Mouse (Mus musculus): ENCODE measurements around the gene Med8. TPM values are rescaled to one million over a fixed set of nuclear protein-coding genes. Genes with fewer than 3 reads are reported as not detected.

Med8 gene
- polyA plus RNA-seq, 1 experiment from 2014 or later: 70.6 TPM

DNA sequence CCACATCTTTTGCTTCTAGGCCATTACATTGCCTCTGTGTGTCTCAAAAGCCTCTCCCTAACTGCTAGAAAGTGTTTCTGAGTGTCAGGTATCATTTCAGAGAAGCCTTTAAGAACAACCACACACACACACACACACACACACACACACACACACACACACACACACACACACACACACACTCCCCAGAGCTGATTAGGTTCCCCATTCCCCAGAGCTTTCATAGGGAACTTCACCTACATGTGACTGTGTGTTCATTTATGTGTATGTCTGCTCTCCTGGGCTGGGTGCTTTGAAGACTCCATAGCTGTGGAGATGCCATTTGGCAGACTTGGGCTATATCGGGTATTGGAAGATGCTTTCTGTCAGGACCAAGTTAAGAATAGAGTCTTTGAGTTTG, 16.2 kb downstream of the Med8 start:
- ATAC-seq (replicated peaks; ENCODE audit: extremely low read depth, insufficient read depth, low FRiP score): no peak
- 72% methylated on average over 1 of the region's 1 CpGs for WGBS
- Histone ChIP-seq H3K4me2 (ENCODE audit: low read depth, low read length) (no peak overlapping the region), H3K9ac (ENCODE audit: low read length) (no peak overlapping the region), H3K27me3 (ENCODE audit: control insufficient read depth, insufficient read depth, low read length) (no peaks in the 10 kb centered on the region), H3K4me1 (ENCODE audit: control insufficient read depth, insufficient read depth, low read length) (peaks cover 22% of the 10 kb centered on the region), H3K27ac (ENCODE audit: low read length) (no peak overlapping the region), H3K4me3 (ENCODE audit: low read length) (no peak overlapping the region), H3K36me3 (ENCODE audit: control insufficient read depth, insufficient read depth) (peaks cover 3% of the 10 kb centered on the region; the same call in 1 of the 2 replicates), H3K9me3 (replicated peaks; ENCODE audit: control insufficient read depth, low read length) (no peaks in the 10 kb centered on the region)

DNA sequence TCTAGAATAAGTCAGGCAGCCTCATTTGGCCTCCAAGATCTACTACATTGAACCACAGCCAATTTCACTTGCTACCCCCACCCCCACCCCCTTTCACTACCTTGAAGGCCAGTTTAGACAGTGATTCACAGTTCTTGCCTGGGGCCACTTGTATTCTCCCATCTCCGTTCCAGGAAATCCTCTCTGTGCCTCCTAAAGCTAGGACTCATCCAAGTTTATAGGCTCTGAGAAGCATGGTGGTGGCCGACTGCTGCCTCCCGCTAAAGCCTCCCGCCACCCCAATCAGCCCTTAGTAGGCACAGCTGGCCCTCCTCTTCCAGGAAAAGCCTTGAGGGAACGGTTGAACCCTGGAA, 18.3 kb downstream of the Med8 start:
- peak overlapping the region; percentile 97 for H3K4me2 ChIP-seq (ENCODE audit: low read depth, low read length)
- peaks cover 22% of the 10 kb centered on the region for H3K4me1 ChIP-seq (ENCODE audit: control insufficient read depth, insufficient read depth, low read length)
- no peak; the same call in 1 of the 2 replicates for ATAC-seq (replicated peaks; ENCODE audit: extremely low read depth, insufficient read depth, low FRiP score)
- H3K27me3 ChIP-seq (ENCODE audit: control insufficient read depth, insufficient read depth, low read length): no peaks in the 10 kb centered on the region
- peaks cover 22% of the 10 kb centered on the region for H3K36me3 ChIP-seq (ENCODE audit: control insufficient read depth, insufficient read depth)
- peak overlapping the region; percentile 91 for H3K4me3 ChIP-seq (ENCODE audit: low read length)
- peak overlapping the region; percentile 89 for H3K27ac ChIP-seq (ENCODE audit: low read length)
- H3K9me3 ChIP-seq (replicated peaks; ENCODE audit: control insufficient read depth, low read length): no peaks in the 10 kb centered on the region
- H3K9ac ChIP-seq (ENCODE audit: low read length): peak overlapping the region; percentile 95
- WGBS: 3% methylated on average over 5 of the region's 5 CpGs

DNA sequence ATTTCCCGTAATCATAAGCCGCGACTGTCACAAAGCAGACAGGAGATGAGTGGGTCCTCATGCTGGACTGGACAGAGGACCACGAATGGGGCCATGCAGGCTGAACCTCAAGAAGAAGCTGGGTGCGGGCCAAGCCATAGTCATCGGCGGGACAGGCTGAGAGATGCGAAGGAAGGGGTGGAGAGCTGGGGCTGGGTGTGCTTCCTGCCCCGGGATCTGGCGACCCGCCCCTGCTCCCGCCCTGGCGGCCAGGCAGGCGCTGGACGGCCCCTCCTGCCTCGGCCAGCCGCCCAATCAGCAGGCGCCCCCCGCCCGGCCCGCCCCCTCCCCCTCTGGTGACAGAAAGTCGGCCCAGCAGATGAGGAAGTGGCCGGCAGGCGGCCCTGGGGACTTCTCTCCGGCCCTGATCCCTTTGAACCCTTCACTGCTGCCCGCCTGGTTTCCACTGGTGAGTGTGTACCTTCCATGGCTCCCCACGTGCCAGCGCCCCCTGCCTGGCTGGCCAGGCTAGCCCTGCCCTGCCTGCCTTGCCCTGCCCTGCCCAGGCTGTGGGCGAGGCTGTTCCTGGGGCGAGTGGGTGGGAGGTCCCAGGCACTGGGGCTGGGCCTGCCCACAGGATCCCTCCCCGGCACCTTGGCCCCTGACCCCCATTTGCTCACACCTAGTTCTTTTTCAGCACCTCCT, 18.8 kb downstream of the Med8 start, which contains the start of gene Elovl1:
Elovl1 (plus strand) TSS at position 326 of the 684 bp plus-strand sequence.
- Histone ChIP-seq H3K27ac (ENCODE audit: low read length) (peak within 1 kb of the TSS; percentile 89), H3K4me3 (ENCODE audit: low read length) (peak within 1 kb of the TSS; percentile 91), H3K9ac (ENCODE audit: low read length) (peak within 1 kb of the TSS; percentile 95), H3K36me3 (ENCODE audit: control insufficient read depth, insufficient read depth) (peaks cover 27% of the 10 kb centered on the region), H3K4me2 (ENCODE audit: low read depth, low read length) (peak within 1 kb of the TSS; percentile 97), H3K9me3 (replicated peaks; ENCODE audit: control insufficient read depth, low read length) (no peaks in the 10 kb centered on the region), H3K4me1 (ENCODE audit: control insufficient read depth, insufficient read depth, low read length) (peaks cover 22% of the 10 kb centered on the region), H3K27me3 (ENCODE audit: control insufficient read depth, insufficient read depth, low read length) (no peaks in the 10 kb centered on the region)
- peak; percentile 97 for ATAC-seq (replicated peaks; ENCODE audit: extremely low read depth, insufficient read depth, low FRiP score)
- WGBS: under 1% methylated on average over 24 of the region's 31 CpGs

DNA sequence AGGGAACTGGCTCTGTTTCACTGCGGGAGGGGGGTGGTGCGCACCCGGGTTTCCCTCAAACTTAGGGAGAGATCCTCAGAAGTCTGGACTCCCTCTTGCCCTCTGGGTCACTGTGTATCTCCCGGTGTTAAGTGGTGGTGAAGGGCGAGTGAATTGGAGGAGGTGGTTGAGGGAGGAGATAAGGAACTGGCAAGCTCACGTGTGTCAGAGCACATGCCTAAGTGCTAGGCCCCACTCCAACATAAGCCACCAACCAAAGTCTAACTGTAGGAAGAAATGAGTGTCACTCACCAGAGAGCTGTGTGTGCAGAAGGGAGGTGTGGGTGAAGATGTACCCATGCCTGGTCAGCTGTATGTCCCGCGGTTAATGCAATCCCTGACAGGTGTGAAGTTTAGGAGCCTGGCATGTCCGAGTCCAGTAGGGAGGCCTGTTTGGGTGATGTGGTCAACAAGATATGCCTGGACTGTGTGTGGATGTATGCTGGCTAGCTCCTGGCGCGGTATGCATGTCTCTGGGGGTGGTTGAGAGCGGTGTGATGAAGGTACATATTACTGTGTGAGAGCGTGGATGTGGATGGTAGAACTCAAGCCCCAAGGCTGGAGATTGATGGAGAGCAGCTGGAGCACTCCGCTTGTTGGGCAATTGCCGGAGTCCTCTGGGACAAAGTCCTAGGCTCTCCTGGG, 19.5 kb downstream of the Med8 start:
- H3K4me3 ChIP-seq (ENCODE audit: low read length): peak overlapping the region; percentile 91
- H3K4me1 ChIP-seq (ENCODE audit: control insufficient read depth, insufficient read depth, low read length): peaks cover 25% of the 10 kb centered on the region
- H3K36me3 ChIP-seq (ENCODE audit: control insufficient read depth, insufficient read depth): peaks cover 35% of the 10 kb centered on the region
- ATAC-seq (replicated peaks; ENCODE audit: extremely low read depth, insufficient read depth, low FRiP score): peak; percentile 20; the same call in 1 of the 2 replicates
- peak overlapping the region; percentile 97 for H3K4me2 ChIP-seq (ENCODE audit: low read depth, low read length)
- no peaks in the 10 kb centered on the region for H3K9me3 ChIP-seq (replicated peaks; ENCODE audit: control insufficient read depth, low read length)
- peak overlapping the region; percentile 95 for H3K9ac ChIP-seq (ENCODE audit: low read length)
- peak overlapping the region; percentile 89 for H3K27ac ChIP-seq (ENCODE audit: low read length)
- 27% methylated on average over 15 of the region's 15 CpGs for WGBS
- no peaks in the 10 kb centered on the region for H3K27me3 ChIP-seq (ENCODE audit: control insufficient read depth, insufficient read depth, low read length)

DNA sequence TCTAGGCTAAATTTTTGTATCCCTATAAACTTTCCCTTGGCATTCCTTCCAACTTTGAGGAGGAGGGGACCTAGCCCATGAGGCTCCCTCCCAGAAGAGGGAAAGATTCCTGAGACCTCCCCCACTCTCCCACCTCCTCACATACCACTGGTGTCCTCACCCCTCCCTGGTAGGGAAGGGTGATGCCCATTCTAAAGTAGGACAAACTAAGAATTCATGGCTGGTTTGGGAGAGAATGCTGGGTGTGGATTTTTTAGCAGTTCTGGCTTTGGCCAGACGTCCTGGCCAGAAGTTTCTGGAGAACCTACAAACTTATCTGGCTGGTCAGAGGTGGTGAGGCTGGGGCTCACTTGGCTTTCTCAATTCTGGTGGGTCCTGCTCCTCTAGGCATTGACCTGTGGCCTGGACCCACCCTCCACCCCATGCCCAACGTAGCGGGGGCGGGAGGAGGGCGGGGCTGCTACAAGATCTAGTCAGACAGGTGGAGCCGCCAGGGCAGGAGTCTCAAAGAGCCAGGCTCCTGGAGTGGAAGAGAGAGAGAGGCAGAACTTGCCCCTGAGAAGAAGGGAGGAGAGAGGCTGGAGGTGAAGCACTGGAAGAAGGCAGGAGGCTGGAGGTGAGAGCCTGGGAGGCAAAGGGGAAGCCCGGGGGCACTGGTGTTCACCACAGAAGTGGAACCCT, 20.2 kb downstream of the Med8 start:
- H3K9me3 ChIP-seq (replicated peaks; ENCODE audit: control insufficient read depth, low read length): no peaks in the 10 kb centered on the region
- H3K36me3 ChIP-seq (ENCODE audit: control insufficient read depth, insufficient read depth): peaks cover 41% of the 10 kb centered on the region
- H3K4me1 ChIP-seq (ENCODE audit: control insufficient read depth, insufficient read depth, low read length): peaks cover 29% of the 10 kb centered on the region
- peak overlapping the region; percentile 91 for H3K4me3 ChIP-seq (ENCODE audit: low read length)
- peak overlapping the region; percentile 89; the same call in 1 of the 2 replicates for H3K27ac ChIP-seq (ENCODE audit: low read length)
- WGBS: 48% methylated on average over 7 of the region's 7 CpGs
- ATAC-seq (replicated peaks; ENCODE audit: extremely low read depth, insufficient read depth, low FRiP score): no peak
- peak overlapping the region; percentile 97 for H3K4me2 ChIP-seq (ENCODE audit: low read depth, low read length)
- no peaks in the 10 kb centered on the region for H3K27me3 ChIP-seq (ENCODE audit: control insufficient read depth, insufficient read depth, low read length)
- peak overlapping the region; percentile 6; the same call in 1 of the 2 replicates for H3K9ac ChIP-seq (ENCODE audit: low read length)

- Histone ChIP-seq H3K9me3 (replicated peaks; ENCODE audit: control insufficient read depth, low read length) (no peaks in the 10 kb centered on the region), H3K27me3 (ENCODE audit: control insufficient read depth, insufficient read depth, low read length) (no peaks in the 10 kb centered on the region), H3K4me2 (ENCODE audit: low read depth, low read length) (no peak overlapping the region), H3K36me3 (ENCODE audit: control insufficient read depth, insufficient read depth) (peaks cover 47% of the 10 kb centered on the region), H3K4me3 (ENCODE audit: low read length) (no peak overlapping the region), H3K27ac (ENCODE audit: low read length) (no peak overlapping the region), H3K9ac (ENCODE audit: low read length) (no peak overlapping the region), H3K4me1 (ENCODE audit: control insufficient read depth, insufficient read depth, low read length) (peaks cover 45% of the 10 kb centered on the region)
- WGBS: 85% methylated on average over 8 of the region's 8 CpGs
- no peak for ATAC-seq (replicated peaks; ENCODE audit: extremely low read depth, insufficient read depth, low FRiP score)
Measured at GRCm38 (mm10) chr4:118432332-118432731, 23.2 kb downstream of the Med8 start.

- no peaks in the 10 kb centered on the region for H3K9me3 ChIP-seq (replicated peaks; ENCODE audit: control insufficient read depth, low read length)
- peak within 1 kb of the TSS; percentile 97 for H3K4me2 ChIP-seq (ENCODE audit: low read depth, low read length)
- peaks cover 28% of the 10 kb centered on the region for H3K4me1 ChIP-seq (ENCODE audit: control insufficient read depth, insufficient read depth, low read length)
- H3K9ac ChIP-seq (ENCODE audit: low read length): peak within 1 kb of the TSS; percentile 87
- ATAC-seq (replicated peaks; ENCODE audit: extremely low read depth, insufficient read depth, low FRiP score): peak; percentile 94
- no peaks in the 10 kb centered on the region for H3K27me3 ChIP-seq (ENCODE audit: control insufficient read depth, insufficient read depth, low read length)
- WGBS: under 1% methylated on average over 67 of the region's 67 CpGs
- peaks cover 29% of the 10 kb centered on the region for H3K36me3 ChIP-seq (ENCODE audit: control insufficient read depth, insufficient read depth)
- peak within 1 kb of the TSS; percentile 95 for H3K27ac ChIP-seq (ENCODE audit: low read length)
- peak within 1 kb of the TSS; percentile 70 for H3K4me3 ChIP-seq (ENCODE audit: low read length)
Measured at GRCm38 (mm10) chr4:118436820-118437603, 27.9 kb downstream of the Med8 start, which contains the start of gene Cdc20. Cdc20 (minus strand) TSS chr4:118437352.

- H3K36me3 ChIP-seq (ENCODE audit: control insufficient read depth, insufficient read depth): peaks cover 21% of the 10 kb centered on the region
- peaks cover 28% of the 10 kb centered on the region for H3K4me1 ChIP-seq (ENCODE audit: control insufficient read depth, insufficient read depth, low read length)
- H3K27me3 ChIP-seq (ENCODE audit: control insufficient read depth, insufficient read depth, low read length): no peaks in the 10 kb centered on the region
- H3K9me3 ChIP-seq (replicated peaks; ENCODE audit: control insufficient read depth, low read length): no peaks in the 10 kb centered on the region
- peak; percentile 50 for ATAC-seq (replicated peaks; ENCODE audit: extremely low read depth, insufficient read depth, low FRiP score)
- peak overlapping the region; percentile 95 for H3K27ac ChIP-seq (ENCODE audit: low read length)
- peak overlapping the region; percentile 70 for H3K4me3 ChIP-seq (ENCODE audit: low read length)
- 7% methylated on average over 12 of the region's 12 CpGs for WGBS
- H3K4me2 ChIP-seq (ENCODE audit: low read depth, low read length): peak overlapping the region; percentile 97
- H3K9ac ChIP-seq (ENCODE audit: low read length): peak overlapping the region; percentile 74
Measured at GRCm38 (mm10) chr4:118437829-118438253, 28.7 kb downstream of the Med8 start.
